Comparison of ENCODE assay signal across 8 mouse cellular contexts in the genomic region with DNA sequence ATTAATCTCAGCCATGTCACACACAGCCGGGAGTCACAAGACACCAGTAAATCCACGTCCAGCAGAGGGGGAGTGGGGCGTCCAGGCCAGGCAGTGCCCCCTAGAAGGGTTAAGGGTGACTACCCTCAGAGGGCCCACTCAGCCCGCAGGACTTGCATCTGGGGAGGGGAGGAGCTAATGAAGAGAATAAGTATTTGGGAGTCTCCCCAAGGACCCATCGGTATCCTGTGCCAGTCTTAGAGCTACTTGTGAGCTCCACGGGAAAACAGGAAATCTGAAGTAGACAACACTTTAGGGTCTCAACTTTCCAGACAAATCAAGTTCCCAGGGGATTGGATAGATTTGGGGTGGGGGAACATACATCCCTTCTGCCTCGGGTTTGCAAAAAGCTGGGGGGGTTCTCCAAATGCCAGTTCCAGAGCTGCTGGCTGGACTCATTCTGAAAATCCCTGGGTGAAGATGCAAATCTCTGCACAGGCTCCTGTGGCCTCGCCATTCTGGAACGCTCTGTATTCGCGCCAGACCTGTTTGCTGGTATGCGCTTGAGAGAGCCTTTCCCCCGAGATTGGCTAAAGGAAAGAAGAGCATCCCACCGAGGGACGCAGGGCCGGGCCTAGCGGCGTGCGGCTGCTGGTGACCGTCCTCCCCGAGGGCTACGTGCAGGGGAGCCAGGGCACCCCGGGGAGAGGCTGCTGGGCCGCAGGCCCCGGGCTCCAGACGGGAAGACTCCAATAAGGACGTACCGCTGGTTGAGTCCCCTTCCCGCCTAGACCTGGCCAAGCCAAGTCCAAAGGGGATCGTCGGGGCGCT. TPM values are rescaled to one million over a fixed set of nuclear protein-coding genes. Genes with fewer than 3 reads are reported as not detected.
DNase-seq lines count a peak whose midpoint lies in the region; ATAC-seq lines count a peak whose summit lies in the region.

No protein-coding gene starts in this region.

- H3K4me1 ChIP-seq in heart, embryonic 15.5 days (replicated peaks) = peaks cover 22% of the 10 kb centered on the region
- peaks cover 23% of the 10 kb centered on the region for H3K4me1 ChIP-seq in forebrain, embryonic 12.5 days
- H3K4me1 ChIP-seq in liver, embryonic 15.5 days (replicated peaks) = peaks cover 27% of the 10 kb centered on the region
- H3K4me1 ChIP-seq in stomach, embryonic 16.5 days (ENCODE audit: control insufficient read depth, insufficient read depth, low read length) = peaks cover 7% of the 10 kb centered on the region; the same call in 1 of the 2 replicates

- peak overlapping the region; percentile 91 for H3K27ac ChIP-seq in heart, embryonic 15.5 days
- H3K27ac ChIP-seq in forebrain, embryonic 12.5 days = peak overlapping the region; percentile 88
- peak overlapping the region; percentile 83 for H3K27ac ChIP-seq in liver, embryonic 15.5 days (replicated peaks)
- peak overlapping the region; percentile 91 for H3K27ac ChIP-seq in stomach, embryonic 16.5 days (ENCODE audit: low read length)

- peak overlapping the region; percentile 74 for H3K4me2 ChIP-seq in heart, embryonic 15.5 days
- H3K4me2 ChIP-seq in forebrain, embryonic 12.5 days = peak overlapping the region; percentile 70
- H3K4me2 ChIP-seq in liver, embryonic 15.5 days = peak overlapping the region; percentile 97
- peak overlapping the region; percentile 80 for H3K4me2 ChIP-seq in stomach, embryonic 16.5 days (ENCODE audit: low read depth, low read length)

- H3K4me3 ChIP-seq in heart, embryonic 15.5 days = peak overlapping the region; percentile 76
- peak overlapping the region; percentile 57 for H3K4me3 ChIP-seq in forebrain, embryonic 12.5 days (replicated peaks)
- H3K4me3 ChIP-seq in liver, embryonic 15.5 days (replicated peaks) = peak overlapping the region; percentile 61
- peak overlapping the region; percentile 71 for H3K4me3 ChIP-seq in stomach, embryonic 16.5 days (replicated peaks; ENCODE audit: low read length)

- no peaks in the 10 kb centered on the region for H3K27me3 ChIP-seq in heart, embryonic 15.5 days
- H3K27me3 ChIP-seq in forebrain, embryonic 12.5 days = no peaks in the 10 kb centered on the region
- no peaks in the 10 kb centered on the region for H3K27me3 ChIP-seq in liver, embryonic 15.5 days
- no peaks in the 10 kb centered on the region for H3K27me3 ChIP-seq in stomach, embryonic 16.5 days (ENCODE audit: control insufficient read depth, insufficient read depth, low read length)

- ATAC-seq in heart, embryonic 15.5 days (replicated peaks; ENCODE audit: insufficient number of reproducible peaks, insufficient read depth, low FRiP score, low read depth) = no peak; the same call in 1 of the 2 replicates
- no peak; the same call in 1 of the 2 replicates for ATAC-seq in forebrain, embryonic 12.5 days (ENCODE audit: low FRiP score)
- ATAC-seq in liver, embryonic 15.5 days (ENCODE audit: insufficient read depth) = peak; percentile 33
- peak; percentile 48; the same call in 1 of the 2 replicates for ATAC-seq in stomach, embryonic 16.5 days (ENCODE audit: insufficient read depth, low FRiP score)

- no peaks in the 10 kb centered on the region for H3K9me3 ChIP-seq in heart, embryonic 15.5 days (replicated peaks)
- no peaks in the 10 kb centered on the region for H3K9me3 ChIP-seq in forebrain, embryonic 12.5 days
- H3K9me3 ChIP-seq in liver, embryonic 15.5 days (replicated peaks) = no peaks in the 10 kb centered on the region
- no peaks in the 10 kb centered on the region for H3K9me3 ChIP-seq in stomach, embryonic 16.5 days (replicated peaks; ENCODE audit: control insufficient read depth, low read length)

- H3K9ac ChIP-seq in heart, embryonic 15.5 days = peak overlapping the region; percentile 82
- H3K9ac ChIP-seq in forebrain, embryonic 12.5 days = peak overlapping the region; percentile 77
- H3K9ac ChIP-seq in liver, embryonic 15.5 days = peak overlapping the region; percentile 73
- H3K9ac ChIP-seq in stomach, embryonic 16.5 days (ENCODE audit: low read length) = peak overlapping the region; percentile 91

- DNase-seq in heart, postnatal 4 days = no peak
- peak; percentile 69 for DNase-seq in MN1 (ENCODE audit: low spot score)
- DNase-seq in spleen, postnatal 10 days (ENCODE audit: low spot score in 2 of 2) = no peak
- DNase-seq in urinary bladder, adult 2 months (ENCODE audit: low spot score) = no peak

- 3% methylated on average over 29 of the region's 32 CpGs for WGBS in heart, embryonic 15.5 days
- WGBS in forebrain, embryonic 12.5 days = 2% methylated on average over 32 of the region's 32 CpGs
- 6% methylated on average over 32 of the region's 32 CpGs for WGBS in liver, embryonic 15.5 days (ENCODE audit: insufficient replicate concordance)
- 2% methylated on average over 32 of the region's 32 CpGs for WGBS in stomach, embryonic 16.5 days

- peaks cover 15% of the 10 kb centered on the region; the same call in 1 of the 2 replicates for H3K36me3 ChIP-seq in heart, embryonic 15.5 days
- H3K36me3 ChIP-seq in forebrain, embryonic 12.5 days (replicated peaks) = peaks cover 26% of the 10 kb centered on the region
- H3K36me3 ChIP-seq in liver, embryonic 15.5 days (replicated peaks) = peaks cover 2% of the 10 kb centered on the region
- no peaks in the 10 kb centered on the region for H3K36me3 ChIP-seq in stomach, embryonic 16.5 days (ENCODE audit: control insufficient read depth, insufficient read depth, low read length)

RNA-seq across cellular contexts. Expression of gene Crocc, which starts 0.5 kb away (rescaled TPM):
- 3.4 and 4.7 TPM in 2 replicates for polyA plus RNA-seq in heart, embryonic 15.5 days (2015; fragmentation: Nextera tagmentation; extraction: Ambion mirVana)
- 1 to 10 TPM; 8.2 to 8.3 TPM for total RNA-seq in heart, postnatal 4 days (2021)
- polyA plus RNA-seq in forebrain, embryonic 12.5 days (2016; fragmentation: Nextera tagmentation; extraction: Ambion mirVana) = 15.4 and 17.4 TPM in 2 replicates
- 0.77 and 0.88 TPM in 2 replicates for polyA plus RNA-seq in liver, embryonic 15.5 days (2015; fragmentation: Nextera tagmentation; extraction: Ambion mirVana)
- polyA plus RNA-seq in stomach, embryonic 16.5 days (2015; fragmentation: Nextera tagmentation; extraction: Ambion mirVana) = 2.8 and 3.0 TPM in 2 replicates
- 27.0 and 30.8 TPM in 2 replicates for polyA plus RNA-seq in urinary bladder, adult 2 months (2012; rRNA removed)

RNA-seq across cellular contexts. Expression of gene Necap2, which starts 18.3 kb away (rescaled TPM):
- 38.6 and 52.4 TPM in 2 replicates for polyA plus RNA-seq in heart, embryonic 15.5 days (2015; fragmentation: Nextera tagmentation; extraction: Ambion mirVana)
- total RNA-seq in heart, postnatal 4 days (2021) = 10 to 100 TPM; 33.7 to 35.8 TPM
- polyA plus RNA-seq in forebrain, embryonic 12.5 days (2016; fragmentation: Nextera tagmentation; extraction: Ambion mirVana) = 52.7 and 56.8 TPM in 2 replicates
- 97.2 and 98.6 TPM in 2 replicates for polyA plus RNA-seq in liver, embryonic 15.5 days (2015; fragmentation: Nextera tagmentation; extraction: Ambion mirVana)
- 97.5 and 102 TPM in 2 replicates for polyA plus RNA-seq in stomach, embryonic 16.5 days (2015; fragmentation: Nextera tagmentation; extraction: Ambion mirVana)
- polyA plus RNA-seq in urinary bladder, adult 2 months (2012; rRNA removed) = 65.9 and 77.0 TPM in 2 replicates

RNA-seq across cellular contexts. Expression of gene Spata21, which starts 28.3 kb away (rescaled TPM):
- polyA plus RNA-seq in heart, embryonic 15.5 days (2015; fragmentation: Nextera tagmentation; extraction: Ambion mirVana) = 0.26 TPM in 1 of 2 replicates, not detected in the other
- not detected for total RNA-seq in heart, postnatal 4 days (2021)
- 0.26 TPM in 1 of 2 replicates, not detected in the other for polyA plus RNA-seq in forebrain, embryonic 12.5 days (2016; fragmentation: Nextera tagmentation; extraction: Ambion mirVana)
- polyA plus RNA-seq in liver, embryonic 15.5 days (2015; fragmentation: Nextera tagmentation; extraction: Ambion mirVana) = not detected in 2 replicates
- 0.08 TPM in 1 of 2 replicates, not detected in the other for polyA plus RNA-seq in stomach, embryonic 16.5 days (2015; fragmentation: Nextera tagmentation; extraction: Ambion mirVana)
- not detected in 2 replicates for polyA plus RNA-seq in urinary bladder, adult 2 months (2012; rRNA removed)

RNA-seq across cellular contexts. Expression of gene Mfap2, which starts 49.6 kb away (rescaled TPM):
- 237 and 341 TPM in 2 replicates for polyA plus RNA-seq in heart, embryonic 15.5 days (2015; fragmentation: Nextera tagmentation; extraction: Ambion mirVana)
- 10 to 100 TPM; 63.0 to 65.1 TPM for total RNA-seq in heart, postnatal 4 days (2021)
- polyA plus RNA-seq in forebrain, embryonic 12.5 days (2016; fragmentation: Nextera tagmentation; extraction: Ambion mirVana) = 250 and 275 TPM in 2 replicates
- polyA plus RNA-seq in liver, embryonic 15.5 days (2015; fragmentation: Nextera tagmentation; extraction: Ambion mirVana) = 17.5 and 21.1 TPM in 2 replicates
- polyA plus RNA-seq in stomach, embryonic 16.5 days (2015; fragmentation: Nextera tagmentation; extraction: Ambion mirVana) = 423 and 500 TPM in 2 replicates
- polyA plus RNA-seq in urinary bladder, adult 2 months (2012; rRNA removed) = 37.6 and 37.9 TPM in 2 replicates

Comparison
In these comparisons a context has a peak if more than half of its experiments do, and no peak if none do; other contexts are left out.
1. ATAC-seq: peak in liver, embryonic 15.5 days (single experiment) and stomach, embryonic 16.5 days (single experiment); none in heart, embryonic 15.5 days (single experiment) and forebrain, embryonic 12.5 days (single experiment).
2. Peak in every context shown above with its lines, with median percentiles within 50 percentile points of each other: H3K27ac ChIP-seq, H3K4me2 ChIP-seq, H3K4me3 ChIP-seq and H3K9ac ChIP-seq.